Mouse (Mus musculus): ENCODE data around the gene Coq6.

The Coq6 gene

GRCm38 (mm10) chr12:84396947-84397679 lies 35.7 kb downstream of the Coq6 start:
- DNase-seq, result no peak

- DNase-seq, result no peak
Observed at GRCm38 (mm10) chr12:84397685-84398084, 36.2 kb downstream of the Coq6 start.

- DNase-seq, result no peak
Observed at GRCm38 (mm10) chr12:84398629-84399028, 37.2 kb downstream of the Coq6 start.

GRCm38 (mm10) chr12:84399135-84399534 lies 37.7 kb downstream of the Coq6 start:
- DNase-seq, result no peak

- DNase-seq, result no peak
Observed at GRCm38 (mm10) chr12:84399663-84400062, 38.2 kb downstream of the Coq6 start.

- no peak for DNase-seq
Observed at GRCm38 (mm10) chr12:84400068-84400467, 38.6 kb downstream of the Coq6 start.

GRCm38 (mm10) chr12:84400653-84401052 lies 39.2 kb downstream of the Coq6 start:
- DNase-seq, result no peak

GRCm38 (mm10) chr12:84402923-84403322 lies 41.5 kb downstream of the Coq6 start:
- no peak for DNase-seq

GRCm38 (mm10) chr12:84404541-84404940 lies 43.1 kb downstream of the Coq6 start:
- no peak for DNase-seq

GRCm38 (mm10) chr12:84407259-84407658 lies 45.8 kb downstream of the Coq6 start:
- no peak for DNase-seq

- peak; percentile 45 for DNase-seq
Observed at GRCm38 (mm10) chr12:84407874-84408818, 46.7 kb downstream of the Coq6 start.

GRCm38 (mm10) chr12:84408819-84409507 lies 47.5 kb downstream of the Coq6 start, which contains the start of the genes Entpd5 and Bbof1:
Gene Entpd5 (minus strand): TSS chr12:84409029.
Gene Bbof1 (plus strand): TSS chr12:84409071.
- DNase-seq, result peak; percentile 88

- DNase-seq, result peak; percentile 92
Observed at GRCm38 (mm10) chr12:84416834-84417604, 55.6 kb downstream of the Coq6 start, which contains the start of gene Rnf113a2. Gene Rnf113a2 (plus strand): TSS chr12:84417196.

GRCm38 (mm10) chr12:84417605-84417922 lies 56.1 kb downstream of the Coq6 start:
- DNase-seq, result no peak
